Mouse (Mus musculus): ENCODE measurements around the gene Mpst. TPM values are rescaled to one million over a fixed set of nuclear protein-coding genes. Genes with fewer than 3 reads are reported as not detected.

The Mpst gene
- total and polyA plus RNA-seq, 3 experiments = 38.6 to 86.7 TPM; not detected in 1

DNA sequence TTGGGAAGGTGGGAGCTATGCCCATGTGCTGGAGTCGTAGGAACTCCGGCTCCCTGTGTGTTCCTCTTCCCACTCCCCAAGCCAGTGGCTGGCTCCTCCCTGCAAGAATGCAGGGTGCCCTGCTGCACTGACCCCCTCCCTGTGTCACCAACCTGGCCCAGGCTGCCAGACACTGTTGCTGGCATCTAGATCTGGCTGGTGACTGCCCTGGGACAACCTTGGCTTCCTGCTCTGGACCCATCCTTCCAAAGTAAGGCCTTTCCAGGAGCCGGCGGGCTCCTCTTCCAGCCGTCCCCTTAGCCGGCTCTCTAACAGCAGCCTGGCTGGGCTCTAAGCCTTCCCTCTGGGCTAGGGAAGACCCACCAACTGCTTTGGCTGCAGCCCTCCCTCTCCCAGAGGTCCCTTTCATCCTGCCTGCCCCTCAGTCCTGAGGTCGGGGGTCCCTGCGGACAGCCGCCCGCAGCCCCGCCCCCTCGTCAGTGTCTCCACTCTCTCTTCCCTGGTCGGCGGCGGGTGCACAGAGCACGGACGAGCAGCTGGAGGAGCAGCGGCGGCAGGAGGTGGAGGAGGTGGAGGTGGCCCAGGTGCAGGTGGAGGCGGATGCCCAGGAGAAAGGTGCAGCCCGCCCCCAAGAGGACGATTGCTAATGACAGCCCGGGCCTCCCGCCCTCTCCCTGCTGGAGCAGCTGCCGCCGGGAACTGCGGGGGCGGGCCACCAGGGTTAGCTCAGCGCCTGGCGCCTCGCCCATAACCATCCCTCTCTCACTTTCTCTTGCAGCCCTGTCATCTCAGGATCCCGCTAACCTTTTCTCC lies 30.4 kb downstream of the Mpst start:
- peak overlapping the region; percentile 41 to 48; a peak in 3 of 4 replicates for H3K4me3 ChIP-seq (ENCODE audit: control insufficient read depth in 1 of 2, insufficient read depth in 1 of 2, low read depth in 2 of 2, low read length in 2 of 2)

DNA sequence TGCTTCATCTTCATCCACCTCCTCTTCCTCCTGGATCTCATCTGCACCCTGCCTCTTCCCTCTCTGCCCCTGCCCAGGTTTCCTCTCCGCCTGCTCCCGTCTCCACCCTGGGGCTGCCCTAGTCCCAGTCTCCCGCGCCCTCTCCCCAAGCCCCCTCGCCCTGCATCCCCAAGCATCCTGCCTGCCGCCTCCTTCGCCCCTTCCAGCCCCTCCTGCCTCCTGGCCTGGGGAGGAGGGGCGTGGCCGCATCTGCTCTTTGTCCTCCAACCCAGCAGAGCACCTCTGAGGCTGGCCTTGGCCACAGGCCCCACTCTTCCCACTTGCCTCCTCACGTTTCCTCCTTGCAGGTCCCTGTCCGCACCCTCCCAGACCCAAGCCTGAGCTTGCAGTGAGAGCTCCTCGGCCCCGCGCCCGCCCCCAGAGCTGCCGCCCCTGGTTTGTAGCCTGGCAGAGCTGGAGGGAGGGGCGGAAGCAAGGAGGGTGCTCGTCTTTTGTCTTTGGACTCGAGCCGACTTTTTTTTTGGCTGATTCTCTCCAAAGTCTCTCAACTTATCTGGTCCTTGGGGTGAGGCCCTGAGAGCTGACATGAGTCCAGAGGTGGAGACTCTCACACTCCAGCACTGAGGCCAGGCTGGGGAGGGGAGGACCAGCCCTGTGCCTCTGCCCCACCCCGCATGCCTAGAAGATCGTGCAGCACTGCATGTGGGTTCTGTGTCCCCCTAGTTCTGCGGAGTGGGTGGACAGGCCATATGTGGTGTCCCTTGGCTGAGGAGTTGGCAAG lies 31.2 kb downstream of the Mpst start:
- H3K27me3 ChIP-seq (ENCODE audit: control insufficient read depth in 1 of 2, insufficient read depth in 2 of 2, low read length in 2 of 2) = no peaks in the 10 kb centered on the region
- H3K9ac ChIP-seq (ENCODE audit: control insufficient read depth, low read depth, low read length, poor library complexity, severe bottlenecking) = peak overlapping the region; percentile 33
- H3K4me3 ChIP-seq (ENCODE audit: control insufficient read depth in 1 of 2, insufficient read depth in 1 of 2, low read depth in 2 of 2, low read length in 2 of 2) = peak overlapping the region; percentile 41 to 48
- H3K9me3 ChIP-seq (replicated peaks; ENCODE audit: insufficient read depth, low read length) = no peaks in the 10 kb centered on the region
- peaks cover 0 to 7% of the 10 kb centered on the region in 2 experiments; a peak in 2 of 4 replicates for H3K36me3 ChIP-seq (ENCODE audit: control insufficient read depth in 1 of 2, insufficient read depth in 2 of 2, low read length in 2 of 2)
- H3K79me2 ChIP-seq (ENCODE audit: control insufficient read depth, insufficient read depth, low read length, poor library complexity) = no peaks in the 10 kb centered on the region
- peaks cover 13 to 21% of the 10 kb centered on the region in 2 experiments for H3K4me1 ChIP-seq (ENCODE audit: control insufficient read depth in 1 of 2, insufficient read depth in 2 of 2, low read length in 2 of 2)
- H3K27ac ChIP-seq (ENCODE audit: control insufficient read depth, low read depth, low read length) = peak overlapping the region; percentile 60
- peak; percentile 89 for DNase-seq (ENCODE audit: low read depth, low spot score)
- TF ChIP-seq SMC3 (IDR thresholded peaks at IDR 0.05; ENCODE audit: low read depth, low read length) (no peak), MAZ (IDR thresholded peaks at IDR 0.05; ENCODE audit: low read depth, low read length) (peak; percentile 73), GATA1 (IDR thresholded peaks at IDR 0.05; ENCODE audit: low read depth, low read length) (no peak), POLR2AphosphoS5 (IDR thresholded peaks at IDR 0.05; ENCODE audit: borderline replicate concordance, low read depth, low read length) (no peak), SIN3A (IDR thresholded peaks at IDR 0.05; ENCODE audit: low read length) (peak; percentile 24; the same call in 1 of the 2 replicates), USF2 (IDR thresholded peaks at IDR 0.05; ENCODE audit: borderline replicate concordance in 1 of 2, insufficient read depth in 1 of 2, low read depth in 1 of 2, low read length in 2 of 2) (no peak), MAX (IDR thresholded peaks at IDR 0.05; ENCODE audit: low read length) (no peak), RAD21 (IDR thresholded peaks at IDR 0.05; ENCODE audit: low read depth, low read length) (no peak), RCOR1 (IDR thresholded peaks at IDR 0.05; ENCODE audit: low read depth, low read length) (peak; percentile 29; the same call in 1 of the 2 replicates), GABPA (IDR thresholded peaks at IDR 0.05; ENCODE audit: low read depth, low read length) (no peak), TAL1 (IDR thresholded peaks at IDR 0.05; ENCODE audit: low read length) (no peak), ETS1 (IDR thresholded peaks at IDR 0.05; ENCODE audit: low read depth, low read length) (peak; percentile 38; the same call in 1 of the 2 replicates), MEF2A (IDR thresholded peaks at IDR 0.05; ENCODE audit: extremely low read depth, insufficient replicate concordance, low read depth, low read length, poor library complexity, severe bottlenecking) (no peak), USF1 (IDR thresholded peaks at IDR 0.05; ENCODE audit: low read depth, low read length) (no peak), POLR2AphosphoS2 (IDR thresholded peaks at IDR 0.05; ENCODE audit: low read length) (no peak), EP300 (IDR thresholded peaks at IDR 0.05; ENCODE audit: low read depth in 1 of 2, low read length in 2 of 2) (0 out of 4 replicates have a peak, but pooled peaks of 1 of the 2 experiments have one; percentile 31), JUND (IDR thresholded peaks at IDR 0.05; ENCODE audit: low read depth, low read length) (no peak), HCFC1 (IDR thresholded peaks at IDR 0.05; ENCODE audit: low read depth, low read length) (no peak), UBTF (IDR thresholded peaks at IDR 0.05; ENCODE audit: borderline replicate concordance, insufficient read depth, low read depth, low read length) (no peak), ZMIZ1 (IDR thresholded peaks at IDR 0.05; ENCODE audit: low read depth, low read length) (no peak), POLR2A (IDR thresholded peaks at IDR 0.05; ENCODE audit: control insufficient read depth in 1 of 2, insufficient read depth in 1 of 2, low read depth in 1 of 2, low read length in 2 of 2, poor library complexity in 1 of 2) (peak in 1 of 2 experiments; percentile 50; a peak in 1 of 4 replicates), ZKSCAN1 (IDR thresholded peaks at IDR 0.05; ENCODE audit: low read depth, low read length) (no peak), ZC3H11A (IDR thresholded peaks at IDR 0.05; ENCODE audit: low read depth, low read length) (no peak), CHD2 (IDR thresholded peaks at IDR 0.05; ENCODE audit: low read length) (no peak), ZNF384 (IDR thresholded peaks at IDR 0.05; ENCODE audit: low read depth, low read length) (peak; percentile 86)

More for the DNA sequence above, 30.4 kb downstream of the Mpst start:
- Histone ChIP-seq H3K27ac (ENCODE audit: control insufficient read depth, low read depth, low read length) (no peak overlapping the region; the same call in 1 of the 2 replicates), H3K79me2 (ENCODE audit: control insufficient read depth, insufficient read depth, low read length, poor library complexity) (no peaks in the 10 kb centered on the region), H3K4me1 (ENCODE audit: control insufficient read depth in 1 of 2, insufficient read depth in 2 of 2, low read length in 2 of 2) (peaks cover 13 to 21% of the 10 kb centered on the region in 2 experiments), H3K9me3 (replicated peaks; ENCODE audit: insufficient read depth, low read length) (no peaks in the 10 kb centered on the region), H3K36me3 (ENCODE audit: control insufficient read depth in 1 of 2, insufficient read depth in 2 of 2, low read length in 2 of 2) (peaks cover 0 to 7% of the 10 kb centered on the region in 2 experiments; a peak in 2 of 4 replicates), H3K9ac (ENCODE audit: control insufficient read depth, low read depth, low read length, poor library complexity, severe bottlenecking) (peak overlapping the region; percentile 33), H3K27me3 (ENCODE audit: control insufficient read depth in 1 of 2, insufficient read depth in 2 of 2, low read length in 2 of 2) (no peaks in the 10 kb centered on the region)
- peak; percentile 82 for DNase-seq (ENCODE audit: low read depth, low spot score)
- 0 out of 2 replicates have a peak, but pooled peaks have one; percentile 28 for TF ChIP-seq MXI1 (IDR thresholded peaks at IDR 0.05; ENCODE audit: low read depth, low read length)
- peak in 1 of 3 experiments; percentile 44; a peak in 2 of 6 replicates for TF ChIP-seq CTCF (IDR thresholded peaks at IDR 0.05 in 2 of 3, conservative IDR thresholded peaks at IDR 0.05 in 1 of 3; ENCODE audit: control insufficient read depth in 1 of 3, insufficient read depth in 1 of 3, low read depth in 2 of 3, low read length in 3 of 3, poor library complexity in 1 of 3, severe bottlenecking in 1 of 3)
- TF ChIP-seq ETS1 (IDR thresholded peaks at IDR 0.05; ENCODE audit: low read depth, low read length) = peak; percentile 74
- TF ChIP-seq ELF1 (IDR thresholded peaks at IDR 0.05; ENCODE audit: low read depth, low read length) = no peak
